Mouse (Mus musculus) lung, postnatal 4 days (tissue): ENCODE measurements around the gene Olfr1133.
"Not testable (repeated sequence)": the region's sequence is repeated elsewhere in the genome, so short reads cannot be mapped to it uniquely, and the experiment has no call there.

ENCODE experiments used
- DNase-seq, 2 experiments: peaks; one replicate each; pipeline ENCODE4 v3.0.0; 2021

The Olfr1133 gene

GRCm38 (mm10) chr2:87647274-87647673 is at the start of gene Olfr1133:
Olfr1133 (minus strand) TSS chr2:87647374.
- no peak for DNase-seq

- DNase-seq, result no peak
These were observed 46.7 kb upstream of the Olfr1133 start, which contains the start of gene Olfr1136 for GRCm38 (mm10) chr2:87693847-87694246. Olfr1136 (minus strand) TSS chr2:87693947.

- DNase-seq, result no peak
These were observed 26.4 kb upstream of the Olfr1133 start, which contains the start of gene Olfr1135 for GRCm38 (mm10) chr2:87673564-87673963. Olfr1135 (minus strand) TSS chr2:87673664.

GRCm38 (mm10) chr2:87658360-87658759 is 11.2 kb upstream of the Olfr1133 start, which contains the start of gene Olfr1134:
Olfr1134 (minus strand) TSS chr2:87658460.
- no peak for DNase-seq

GRCm38 (mm10) chr2:87642441-87642840 is 4.7 kb downstream of the Olfr1133 start:
- no peak for DNase-seq

GRCm38 (mm10) chr2:87637435-87637834 is 9.7 kb downstream of the Olfr1133 start, which contains the start of gene Olfr1132:
Olfr1132 (minus strand) TSS chr2:87637535.
- DNase-seq, result no peak

- no peak for DNase-seq
These were observed 20.4 kb downstream of the Olfr1133 start, which contains the start of gene Olfr1131 for GRCm38 (mm10) chr2:87626804-87627203. Olfr1131 (plus strand) TSS chr2:87627104.

GRCm38 (mm10) chr2:87605912-87606311 is 41.3 kb downstream of the Olfr1133 start, which contains the start of gene Olfr1130:
Olfr1130 (plus strand) TSS chr2:87606212.
- not testable (repeated sequence) for DNase-seq
